Mouse (Mus musculus) C2C12 (cell line): ENCODE data around the gene Prickle2. TPM values are rescaled to one million over a fixed set of nuclear protein-coding genes. Genes with fewer than 3 reads are reported as not detected.

Experiments used
- H3K27me3 ChIP-seq: one replicate; pipeline ENCODE4 v1.6.1; 2011; ENCODE audit not compliant: control insufficient read depth, insufficient read depth, insufficient read length
- H3K36me3 ChIP-seq: one replicate; pipeline ENCODE4 v1.6.1; 2011; ENCODE audit not compliant: control insufficient read depth, insufficient read depth
- H3K4me3 ChIP-seq: one replicate; pipeline ENCODE4 v1.5.1; 2011; ENCODE audit warnings: mild to moderate bottlenecking, control low read depth; ENCODE audit not compliant: poor library complexity, insufficient read depth, severe bottlenecking
- H3K79me2 ChIP-seq: one replicate; pipeline ENCODE4 v1.6.1; 2011; ENCODE audit not compliant: control insufficient read depth, insufficient read depth
- H3K79me3 ChIP-seq: one replicate; pipeline ENCODE4 v1.6.1; 2011; ENCODE audit warnings: low read depth, control low read depth
- H3ac ChIP-seq: one replicate; pipeline ENCODE3; 2011; ENCODE audit warnings: low read depth; ENCODE audit not compliant: control insufficient read depth, insufficient read length
- CEBPB ChIP-seq: IDR thresholded peaks from one replicate; pipeline ENCODE4 v1.6.1; 2011; ENCODE audit warnings: low read depth, mild to moderate bottlenecking, control low read depth, moderate library complexity
- CTCF ChIP-seq: IDR thresholded peaks from one replicate; pipeline ENCODE4 v1.5.1; 2011; ENCODE audit not compliant: control insufficient read depth, insufficient read depth, insufficient read length
- FOSL1 ChIP-seq: IDR thresholded peaks from one replicate; pipeline ENCODE4 v1.8.0; 2011; ENCODE audit warnings: mild to moderate bottlenecking, low read length; ENCODE audit not compliant: poor library complexity, insufficient read depth, severe bottlenecking
- MAX ChIP-seq: IDR thresholded peaks from one replicate; pipeline ENCODE4 v1.6.1; 2011; ENCODE audit warnings: mild to moderate bottlenecking, control low read depth
- MYOD1 ChIP-seq: IDR thresholded peaks from one replicate; pipeline ENCODE4 v1.6.1; 2011; ENCODE audit warnings: low read depth; ENCODE audit not compliant: control insufficient read depth, insufficient read length
- MYOG ChIP-seq: IDR thresholded peaks from one replicate; pipeline ENCODE4 v1.6.1; 2011; ENCODE audit not compliant: control insufficient read depth, insufficient read length; ENCODE audit errors: extremely low read depth
- USF1 ChIP-seq: IDR thresholded peaks from one replicate; pipeline ENCODE4 v1.6.1; 2011; ENCODE audit warnings: low read depth, mild to moderate bottlenecking, control low read depth, moderate library complexity
- polyA plus RNA-seq: library from polyadenylated mRNA; unstranded; fragments of >200 nt; fragmentation: generic; extraction: Trizol; gene quantifications from one replicate; pipeline ENCODE4 v1.2.1, GENCODE M21; 2012; ENCODE audit warnings: missing spikeins

The Prickle2 gene
- polyA plus RNA-seq, 1 experiment = 0.02 TPM

DNA sequence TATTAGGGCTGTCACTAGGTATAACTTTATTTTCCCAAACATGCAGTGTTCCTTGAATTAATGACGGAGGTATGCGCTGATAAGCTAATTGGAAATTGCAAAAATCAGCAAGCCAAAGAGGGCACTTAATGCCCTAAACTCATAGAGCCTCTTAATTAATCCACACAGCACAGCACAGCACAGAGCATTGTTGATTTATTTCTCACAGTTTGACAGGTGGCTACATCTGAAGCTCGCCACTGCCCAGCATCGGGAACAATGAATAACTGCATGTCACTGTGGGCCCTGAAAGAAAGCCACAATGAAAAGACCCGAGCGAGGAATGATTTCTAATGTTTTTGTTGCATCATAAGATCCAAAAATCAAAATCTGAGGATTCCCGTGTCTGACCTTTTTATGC, 359.2 kb downstream of the Prickle2 start:
- Histone ChIP-seq H3ac (no peak overlapping the region), H3K79me2 (no peaks in the 10 kb centered on the region), H3K4me3 (no peak overlapping the region), H3K27me3 (no peaks in the 10 kb centered on the region), H3K79me3 (no peaks in the 10 kb centered on the region), H3K36me3 (no peaks in the 10 kb centered on the region)
- TF ChIP-seq USF1 (no peak), CEBPB (no peak), MYOD1 (no peak), MAX (no peak), CTCF (no peak), MYOG (no peak), FOSL1 (no peak)

- Histone ChIP-seq H3K79me3 (no peaks in the 10 kb centered on the region), H3K27me3 (no peaks in the 10 kb centered on the region), H3ac (no peak overlapping the region), H3K79me2 (no peaks in the 10 kb centered on the region), H3K4me3 (no peak overlapping the region), H3K36me3 (no peaks in the 10 kb centered on the region)
- no peak for TF ChIP-seq MYOD1
Measured at GRCm38 (mm10) chr6:92345151-92345550, 360.8 kb downstream of the Prickle2 start.

DNA sequence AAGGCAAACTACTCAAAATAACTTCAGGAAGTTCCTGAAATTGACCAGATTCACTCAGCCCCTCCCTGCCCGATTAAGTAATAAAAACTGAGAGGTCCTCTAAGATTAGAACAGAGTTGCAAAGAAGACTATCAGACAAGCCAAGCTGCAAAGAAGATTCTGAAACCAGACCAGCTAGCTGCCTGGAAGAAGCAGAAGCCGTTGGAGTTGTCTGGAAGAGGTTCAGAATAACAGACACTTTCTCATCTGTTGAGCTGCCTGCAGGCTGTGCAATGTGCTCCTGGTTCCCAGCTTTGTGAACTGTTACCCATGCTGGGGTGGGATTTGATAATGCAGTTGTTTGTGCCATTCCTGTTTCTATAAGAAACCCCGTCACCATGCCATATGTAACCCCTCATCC, 361.4 kb downstream of the Prickle2 start:
- Histone ChIP-seq H3K27me3 (no peaks in the 10 kb centered on the region), H3K79me3 (no peaks in the 10 kb centered on the region), H3K79me2 (no peaks in the 10 kb centered on the region), H3K36me3 (no peaks in the 10 kb centered on the region), H3K4me3 (no peak overlapping the region), H3ac (no peak overlapping the region)
- TF ChIP-seq MYOG = no peak
- no peak for TF ChIP-seq MAX
- TF ChIP-seq MYOD1 = no peak

Other genes starting within 250 kb of the Prickle2 start
- not detected for gene A730049H05Rik, start 110.3 kb upstream of the Prickle2 start, polyA plus RNA-seq
- gene Gm15737, start 163.2 kb upstream of the Prickle2 start, polyA plus RNA-seq = not detected
- gene Adamts9, start 237.3 kb upstream of the Prickle2 start, polyA plus RNA-seq = 0.04 TPM